Mouse (Mus musculus) heart, postnatal 0 days (tissue): ENCODE measurements at regions not wholly inside any gene's neighbourhood (a gene's known extent, or its start where the extent isn't known, plus 50 kb on each side); places are given as distances from the start of the nearest gene placed in this dataset.
A peak's percentile ranks its signal among the peaks of the same experiment; 100 is the strongest.

ENCODE experiments used
- ATAC-seq: fragments of 200-750 bp; cut with Nextera tagmentation; 2 replicates; pipeline ENCODE4 v1.8.0; 2017; ENCODE audit warnings: low read depth, moderate number of reproducible peaks, moderate library complexity; ENCODE audit not compliant: insufficient read depth
- DNase-seq: peaks from one replicate; pipeline ENCODE4 v3.0.0-alpha.2; 2016; ENCODE audit warnings: low spot score
- H3K27ac ChIP-seq: fragments of 300-500 bp; sonication (generic); 2 replicates; pipeline ENCODE4 v1.5.1; 2014; ENCODE audit warnings: low read depth, mild to moderate bottlenecking
- H3K27me3 ChIP-seq: fragments of 300-500 bp; sonication (generic); 2 replicates; pipeline ENCODE4 v1.6.1; 2014; ENCODE audit warnings: low read length, mixed read lengths; ENCODE audit not compliant: control insufficient read depth, insufficient read depth
- H3K36me3 ChIP-seq: fragments of 300-500 bp; sonication (generic); replicated peaks from 2 replicates; pipeline ENCODE4 v1.6.1; 2014; ENCODE audit warnings: low read length, mixed read lengths; ENCODE audit not compliant: control insufficient read depth, insufficient read depth
- H3K4me1 ChIP-seq: fragments of 300-500 bp; sonication (generic); 2 replicates; pipeline ENCODE4 v1.6.1; 2014; ENCODE audit warnings: antibody characterized with exemption; ENCODE audit not compliant: control insufficient read depth, insufficient read depth
- H3K4me2 ChIP-seq: fragments of 300-500 bp; sonication (generic); 2 replicates; pipeline ENCODE4 v1.6.1; 2014; ENCODE audit warnings: low read depth, mild to moderate bottlenecking, low read length, moderate library complexity
- H3K4me3 ChIP-seq: fragments of 300-500 bp; sonication (generic); 2 replicates; pipeline ENCODE4 v1.5.1; 2014; ENCODE audit warnings: low read depth, low read length
- H3K9ac ChIP-seq: fragments of 300-500 bp; sonication (generic); replicated peaks from 2 replicates; pipeline ENCODE4 v1.6.1; 2014; ENCODE audit warnings: low read depth, low read length, mixed read lengths
- H3K9me3 ChIP-seq: fragments of 300-500 bp; sonication (generic); replicated peaks from 2 replicates; pipeline ENCODE4 v1.6.1; 2016; ENCODE audit warnings: low read length; ENCODE audit not compliant: control insufficient read depth
- CTCF ChIP-seq: IDR thresholded peaks from 2 replicates; pipeline ENCODE4 v1.5.1; 2016; ENCODE audit warnings: antibody characterized with exemption, control low read depth, low read depth
- EP300 ChIP-seq: IDR thresholded peaks from 2 replicates; pipeline ENCODE4 v1.6.1; 2016; ENCODE audit warnings: antibody characterized with exemption, low read depth
- WGBS: fragments of 180-500 bp; shearing (Covaris S2); extraction: QIAGEN DNeasy Blood & Tissue Kit; methylation state at CpG from one replicate; pipeline ENCODE4 v1.1.7; 2014; 5-methylcytosine and 5-hydroxymethylcytosine counted together

GRCm38 (mm10) chr10:66899724-66900123 is 196.2 kb upstream of the Jmjd1c start:
- Histone ChIP-seq H3K9me3 (no peaks in the 10 kb centered on the region), H3K36me3 (no peaks in the 10 kb centered on the region), H3K4me1 (peaks cover 7% of the 10 kb centered on the region; the same call in 1 of the 2 replicates), H3K4me2 (no peak overlapping the region), H3K27me3 (no peaks in the 10 kb centered on the region), H3K4me3 (no peak overlapping the region), H3K27ac (no peak overlapping the region), H3K9ac (no peak overlapping the region)
- DNase-seq = no peak
- 83% methylated on average over 5 of the region's 5 CpGs for WGBS
- no peak for TF ChIP-seq CTCF
- no peak for TF ChIP-seq EP300
- ATAC-seq = no peak

- ATAC-seq (no peak), DNase-seq (no peak)
- 76% methylated on average over 10 of the region's 10 CpGs for WGBS
- Histone ChIP-seq H3K9me3 (no peaks in the 10 kb centered on the region), H3K36me3 (no peaks in the 10 kb centered on the region), H3K4me3 (no peak overlapping the region), H3K27ac (no peak overlapping the region), H3K4me2 (no peak overlapping the region), H3K4me1 (peaks cover 7% of the 10 kb centered on the region; the same call in 1 of the 2 replicates), H3K27me3 (no peaks in the 10 kb centered on the region), H3K9ac (no peak overlapping the region)
- TF ChIP-seq CTCF (no peak), EP300 (no peak)
Observed at GRCm38 (mm10) chr10:66900781-66901180, 195.1 kb upstream of the Jmjd1c start.

DNA sequence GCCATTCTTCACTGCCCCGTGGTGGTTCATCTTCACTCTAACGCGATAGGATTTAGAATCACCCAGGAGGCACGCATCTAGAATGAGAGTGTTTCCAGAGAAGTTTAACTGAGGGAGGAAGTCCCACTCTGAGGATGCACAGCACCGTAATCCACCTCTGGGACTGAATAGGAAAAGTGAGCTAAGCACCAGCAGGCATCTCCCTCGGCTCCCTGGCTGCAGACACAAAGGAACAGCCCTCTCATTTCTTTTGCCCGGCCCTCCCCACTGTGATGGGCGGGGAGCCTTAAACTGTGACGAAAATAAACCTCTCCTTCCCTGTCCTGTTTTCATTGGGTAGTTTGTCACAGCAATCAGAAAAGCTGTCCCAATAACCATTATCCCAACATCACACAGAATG is 194.1 kb upstream of the Jmjd1c start:
- DNase-seq = no peak
- ATAC-seq = peak; percentile 28; the same call in 1 of the 2 replicates
- Histone ChIP-seq H3K36me3 (no peaks in the 10 kb centered on the region), H3K9ac (no peak overlapping the region), H3K4me2 (peak overlapping the region; percentile 57), H3K4me3 (peak overlapping the region; percentile 30), H3K4me1 (peaks cover 7% of the 10 kb centered on the region; the same call in 1 of the 2 replicates), H3K27me3 (no peaks in the 10 kb centered on the region), H3K9me3 (no peaks in the 10 kb centered on the region), H3K27ac (no peak overlapping the region)
- TF ChIP-seq CTCF (no peak), EP300 (no peak)
- WGBS = 3% methylated on average over 9 of the region's 9 CpGs

- Histone ChIP-seq H3K9me3 (no peaks in the 10 kb centered on the region), H3K4me1 (peaks cover 7% of the 10 kb centered on the region; the same call in 1 of the 2 replicates), H3K4me2 (no peak overlapping the region), H3K4me3 (no peak overlapping the region), H3K36me3 (no peaks in the 10 kb centered on the region), H3K27ac (no peak overlapping the region), H3K27me3 (no peaks in the 10 kb centered on the region), H3K9ac (no peak overlapping the region)
- 69% methylated on average over 10 of the region's 10 CpGs for WGBS
- no peak for ATAC-seq
- no peak for DNase-seq
- TF ChIP-seq EP300 (no peak), CTCF (no peak)
Observed at GRCm38 (mm10) chr10:66904552-66905367, 191.2 kb upstream of the Jmjd1c start.

GRCm38 (mm10) chr10:66907842-66908241 is 188.1 kb upstream of the Jmjd1c start:
- Histone ChIP-seq H3K4me1 (peaks cover 13% of the 10 kb centered on the region; the same call in 1 of the 2 replicates), H3K27ac (no peak overlapping the region), H3K4me2 (no peak overlapping the region), H3K9ac (no peak overlapping the region), H3K36me3 (no peaks in the 10 kb centered on the region), H3K27me3 (no peaks in the 10 kb centered on the region), H3K4me3 (no peak overlapping the region), H3K9me3 (no peaks in the 10 kb centered on the region)
- 61% methylated on average over 4 of the region's 4 CpGs for WGBS
- no peak for TF ChIP-seq EP300
- TF ChIP-seq CTCF = no peak
- DNase-seq (no peak), ATAC-seq (no peak)
